Mouse (Mus musculus): ENCODE measurements around the gene Arhgef3.

- TF ChIP-seq POLR2A (IDR thresholded peaks at IDR 0.05; ENCODE audit: insufficient read depth, low read length) (no peak), EP300 (IDR thresholded peaks at IDR 0.05; ENCODE audit: insufficient read depth, low read depth, low read length) (no peak)
Measured at GRCm38 (mm10) chr14:27369503-27369902, 254.8 kb downstream of the Arhgef3 start.
